In the genomic region with DNA sequence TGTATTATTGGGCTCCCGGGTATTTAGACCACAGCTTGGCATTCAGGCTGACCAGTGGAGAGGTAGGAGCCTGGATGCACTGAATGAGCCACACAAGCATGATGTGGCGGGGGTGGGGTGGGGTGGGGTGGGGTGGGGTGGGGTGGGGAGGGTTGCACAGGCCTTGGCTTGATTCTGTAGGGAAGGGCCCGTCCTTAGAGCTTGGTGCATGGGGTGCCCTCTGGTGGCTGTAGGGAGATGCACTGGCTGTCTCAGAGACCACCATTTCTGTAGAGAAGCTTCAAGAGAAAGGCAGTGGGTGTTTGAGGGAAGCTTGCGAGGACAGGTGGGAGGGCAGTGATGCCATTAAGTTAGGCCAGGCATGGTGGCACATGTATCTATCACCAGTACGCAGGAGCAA, we compare ENCODE assay signal across 8 mouse cellular contexts. TPM values are rescaled to one million over a fixed set of nuclear protein-coding genes. Genes with fewer than 3 reads are reported as not detected.
DNase-seq lines count a peak whose midpoint lies in the region; ATAC-seq and TF ChIP-seq lines count a peak whose summit lies in the region.

No protein-coding gene starts in this region.

- H3K9me3 ChIP-seq in heart, embryonic 10.5 days = no peaks in the 10 kb centered on the region
- H3K9me3 ChIP-seq in forebrain, embryonic 14.5 days (replicated peaks; ENCODE audit: control insufficient read depth, low read length) = no peaks in the 10 kb centered on the region
- H3K9me3 ChIP-seq in hindbrain, postnatal 0 days (ENCODE audit: low read length) = no peaks in the 10 kb centered on the region
- no peaks in the 10 kb centered on the region for H3K9me3 ChIP-seq in midbrain, embryonic 13.5 days
- no peaks in the 10 kb centered on the region for H3K9me3 ChIP-seq in stomach, embryonic 14.5 days (ENCODE audit: control insufficient read depth, low read depth, low read length)

- no peaks in the 10 kb centered on the region for H3K36me3 ChIP-seq in heart, embryonic 10.5 days
- no peaks in the 10 kb centered on the region for H3K36me3 ChIP-seq in forebrain, embryonic 14.5 days (ENCODE audit: control insufficient read depth, insufficient read depth, low read length)
- H3K36me3 ChIP-seq in hindbrain, postnatal 0 days (ENCODE audit: insufficient read depth, low read length) = no peaks in the 10 kb centered on the region; the same call in 1 of the 2 replicates
- H3K36me3 ChIP-seq in midbrain, embryonic 13.5 days = peaks cover 8% of the 10 kb centered on the region; the same call in 1 of the 2 replicates
- H3K36me3 ChIP-seq in stomach, embryonic 14.5 days (ENCODE audit: control insufficient read depth, insufficient read depth, low read length) = no peaks in the 10 kb centered on the region

- H3K4me1 ChIP-seq in heart, embryonic 10.5 days = peaks cover 10% of the 10 kb centered on the region; the same call in 1 of the 2 replicates
- no peaks in the 10 kb centered on the region for H3K4me1 ChIP-seq in forebrain, embryonic 14.5 days (ENCODE audit: control insufficient read depth, insufficient read depth, low read length)
- no peaks in the 10 kb centered on the region for H3K4me1 ChIP-seq in hindbrain, postnatal 0 days (ENCODE audit: insufficient read depth, low read length)
- H3K4me1 ChIP-seq in midbrain, embryonic 13.5 days (replicated peaks) = peaks cover 7% of the 10 kb centered on the region
- H3K4me1 ChIP-seq in stomach, embryonic 14.5 days (ENCODE audit: control insufficient read depth, insufficient read depth, low read length) = peaks cover 3% of the 10 kb centered on the region; the same call in 1 of the 2 replicates

- ATAC-seq in forebrain, embryonic 14.5 days = peak; percentile 25; the same call in 1 of the 2 replicates
- peak; percentile 30 for ATAC-seq in hindbrain, postnatal 0 days
- 0 out of 2 replicates have a peak, but pooled peaks have one; percentile 1 for ATAC-seq in midbrain, embryonic 13.5 days
- peak; percentile 31 for ATAC-seq in stomach, embryonic 14.5 days (ENCODE audit: insufficient number of reproducible peaks, insufficient read depth, low FRiP score, low read depth)

- H3K27me3 ChIP-seq in heart, embryonic 10.5 days (ENCODE audit: insufficient read depth, poor library complexity, severe bottlenecking) = no peaks in the 10 kb centered on the region; the same call in 1 of the 2 replicates
- no peaks in the 10 kb centered on the region for H3K27me3 ChIP-seq in forebrain, embryonic 14.5 days (replicated peaks; ENCODE audit: control insufficient read depth, insufficient read depth, low read length)
- no peaks in the 10 kb centered on the region for H3K27me3 ChIP-seq in hindbrain, postnatal 0 days (ENCODE audit: insufficient read depth, low read length)
- H3K27me3 ChIP-seq in midbrain, embryonic 13.5 days = peaks cover 38% of the 10 kb centered on the region
- no peaks in the 10 kb centered on the region for H3K27me3 ChIP-seq in stomach, embryonic 14.5 days (ENCODE audit: control insufficient read depth, insufficient read depth, low read length)

- no peak overlapping the region for H3K27ac ChIP-seq in heart, embryonic 10.5 days
- H3K27ac ChIP-seq in forebrain, embryonic 14.5 days (ENCODE audit: low read depth, low read length) = no peak overlapping the region
- H3K27ac ChIP-seq in hindbrain, postnatal 0 days = no peak overlapping the region
- H3K27ac ChIP-seq in midbrain, embryonic 13.5 days = no peak overlapping the region
- no peak overlapping the region for H3K27ac ChIP-seq in stomach, embryonic 14.5 days (ENCODE audit: low read length)

- peak; percentile 66 to 79 for DNase-seq in heart, adult 18-20 months
- DNase-seq in heart, embryonic 10.5 days (ENCODE audit: low spot score) = no peak
- peak; percentile 76 for DNase-seq in adrenal gland, postnatal 14 days
- DNase-seq in forebrain, embryonic 14.5 days (ENCODE audit: low spot score) = peak; percentile 73
- peak; percentile 76 for DNase-seq in hindbrain, postnatal 0 days (ENCODE audit: low spot score)
- DNase-seq in left cerebral cortex, postnatal 14 days (ENCODE audit: low spot score in 2 of 2) = peak; percentile 77 to 87

- H3K4me2 ChIP-seq in forebrain, embryonic 14.5 days (ENCODE audit: low read length) = no peak overlapping the region
- no peak overlapping the region for H3K4me2 ChIP-seq in hindbrain, postnatal 0 days (ENCODE audit: low read depth, low read length)
- H3K4me2 ChIP-seq in midbrain, embryonic 13.5 days (replicated peaks) = no peak overlapping the region
- H3K4me2 ChIP-seq in stomach, embryonic 14.5 days (replicated peaks; ENCODE audit: low read depth, low read length) = no peak overlapping the region

- no peak overlapping the region for H3K4me3 ChIP-seq in heart, embryonic 10.5 days
- no peak overlapping the region for H3K4me3 ChIP-seq in forebrain, embryonic 14.5 days (ENCODE audit: low read depth, low read length)
- no peak overlapping the region for H3K4me3 ChIP-seq in hindbrain, postnatal 0 days (ENCODE audit: low read length)
- no peak overlapping the region for H3K4me3 ChIP-seq in midbrain, embryonic 13.5 days (replicated peaks)
- H3K4me3 ChIP-seq in stomach, embryonic 14.5 days (ENCODE audit: low read depth, low read length) = no peak overlapping the region

- intact Hi-C loops in left cerebral cortex, postnatal 14 days (cut with DNase I) = loop anchor here (2.0 kb wide), 1 partner anchor 36 kb away; no protein-coding TSS in a partner anchor

- WGBS in heart, embryonic 10.5 days = 42% methylated on average over 5 of the region's 5 CpGs
- WGBS in forebrain, embryonic 14.5 days = 38% methylated on average over 5 of the region's 5 CpGs
- WGBS in hindbrain, postnatal 0 days = 51% methylated on average over 5 of the region's 5 CpGs
- WGBS in midbrain, embryonic 13.5 days = 36% methylated on average over 5 of the region's 5 CpGs
- 34% methylated on average over 5 of the region's 5 CpGs for WGBS in stomach, embryonic 14.5 days

- H3K9ac ChIP-seq in forebrain, embryonic 14.5 days (ENCODE audit: low read length) = no peak overlapping the region
- H3K9ac ChIP-seq in hindbrain, postnatal 0 days (replicated peaks; ENCODE audit: low read length) = no peak overlapping the region
- H3K9ac ChIP-seq in midbrain, embryonic 13.5 days (replicated peaks) = no peak overlapping the region
- H3K9ac ChIP-seq in stomach, embryonic 14.5 days (replicated peaks; ENCODE audit: low read depth, low read length) = no peak overlapping the region

- TF ChIP-seq CTCF in hindbrain, postnatal 0 days (IDR thresholded peaks at IDR 0.05; ENCODE audit: low read depth) = peak; percentile 74

RNA-seq across cellular contexts. Expression of gene Acot7, which starts 34.6 kb away (rescaled TPM):
- total RNA-seq in heart, adult 18-20 months (2021) = 10 to 100 TPM; 61.9 to 66.2 TPM
- polyA plus RNA-seq in heart, embryonic 10.5 days (2016; fragmentation: Nextera tagmentation; extraction: Ambion mirVana) = 43.7 and 48.9 TPM in 2 replicates
- 32.2 and 34.2 TPM in 2 replicates for total RNA-seq in adrenal gland, postnatal 14 days (2021)
- polyA plus RNA-seq in forebrain, embryonic 14.5 days (2014; fragmentation: Nextera tagmentation; extraction: Ambion mirVana) = 168 and 208 TPM in 2 replicates
- 249 and 259 TPM in 2 replicates for total RNA-seq in hindbrain, postnatal 0 days (2014; rRNA removed)
- polyA plus RNA-seq in hindbrain, postnatal 0 days (2015; fragmentation: Nextera tagmentation; extraction: Ambion mirVana) = 455 and 488 TPM in 2 replicates
- total RNA-seq in left cerebral cortex, postnatal 14 days (2021) = 100 to 1,000 TPM; 377 to 378 TPM
- polyA plus RNA-seq in midbrain, embryonic 13.5 days (2015; fragmentation: Nextera tagmentation; extraction: Ambion mirVana) = 206 and 218 TPM in 2 replicates
- 71.4 and 72.4 TPM in 2 replicates for polyA plus RNA-seq in stomach, embryonic 14.5 days (2014; fragmentation: Nextera tagmentation; extraction: Ambion mirVana)

RNA-seq across cellular contexts. Expression of gene Hes2, which starts 53.9 kb away (rescaled TPM):
- not detected for total RNA-seq in heart, adult 18-20 months (2021)
- not detected in 2 replicates for polyA plus RNA-seq in heart, embryonic 10.5 days (2016; fragmentation: Nextera tagmentation; extraction: Ambion mirVana)
- not detected in 2 replicates for total RNA-seq in adrenal gland, postnatal 14 days (2021)
- polyA plus RNA-seq in forebrain, embryonic 14.5 days (2014; fragmentation: Nextera tagmentation; extraction: Ambion mirVana) = not detected in 2 replicates
- total RNA-seq in hindbrain, postnatal 0 days (2014; rRNA removed) = not detected in 2 replicates
- not detected in 2 replicates for polyA plus RNA-seq in hindbrain, postnatal 0 days (2015; fragmentation: Nextera tagmentation; extraction: Ambion mirVana)
- total RNA-seq in left cerebral cortex, postnatal 14 days (2021) = not detected
- 0.26 and 0.28 TPM in 2 replicates for polyA plus RNA-seq in midbrain, embryonic 13.5 days (2015; fragmentation: Nextera tagmentation; extraction: Ambion mirVana)
- polyA plus RNA-seq in stomach, embryonic 14.5 days (2014; fragmentation: Nextera tagmentation; extraction: Ambion mirVana) = 0.29 and 0.55 TPM in 2 replicates
